Mouse (Mus musculus): ENCODE results near the gene Drd2.

The Drd2 gene

GRCm38 (mm10) chr9:49456136-49456535 is 115.7 kb downstream of the Drd2 start:
- no peak for DNase-seq
